Mouse (Mus musculus) MEL (cell line): ENCODE results near the gene Cacna1s. TPM values are rescaled to one million over a fixed set of nuclear protein-coding genes. Genes with fewer than 3 reads are reported as not detected.

Experiments used
- DNase-seq: peaks from one replicate; pipeline ENCODE4 v3.0.0; 2011; ENCODE audit warnings: low read depth, low spot score
- H3K27ac ChIP-seq: 2 replicates; pipeline ENCODE4 v1.5.1; 2012; ENCODE audit warnings: low read depth, mild to moderate bottlenecking, control low read depth, low read length, moderate library complexity; ENCODE audit not compliant: control insufficient read depth
- H3K27me3 ChIP-seq, 2 experiments: fragments of 150-350 bp in 1 of 2; sonication (generic) in 1 of 2; 2 replicates each; pipeline ENCODE4 v1.6.1; 2012; ENCODE audit warnings: low read length in 2 of 2, mild to moderate bottlenecking in 2 of 2, improper control_type of control experiment in 1 of 2, moderate library complexity in 1 of 2; ENCODE audit not compliant: insufficient read depth in 2 of 2, control insufficient read depth in 1 of 2
- H3K36me3 ChIP-seq, 2 experiments: 2 replicates each; pipeline ENCODE4 v1.6.1; 2012 to 2014; ENCODE audit warnings: low read length in 2 of 2, improper control_type of control experiment in 1 of 2, inconsistent platforms in 1 of 2, mild to moderate bottlenecking in 1 of 2; ENCODE audit not compliant: insufficient read depth in 2 of 2, control insufficient read depth in 1 of 2
- H3K4me1 ChIP-seq, 2 experiments: fragments of 150-350 bp in 1 of 2; sonication (generic) in 1 of 2; 2 replicates each; pipeline ENCODE4 v1.6.1; 2012; ENCODE audit warnings: low read length in 2 of 2, improper control_type of control experiment in 1 of 2, mild to moderate bottlenecking in 1 of 2; ENCODE audit not compliant: insufficient read depth in 2 of 2, control insufficient read depth in 1 of 2
- H3K4me3 ChIP-seq, 2 experiments: fragments of 150-350 bp in 1 of 2; sonication (generic) in 1 of 2; 2 replicates each; pipeline ENCODE4 v1.5.1; 2012; ENCODE audit warnings: low read depth in 2 of 2, low read length in 2 of 2, mild to moderate bottlenecking in 2 of 2, moderate library complexity in 2 of 2, control low read depth in 1 of 2, improper control_type of control experiment in 1 of 2; ENCODE audit not compliant: control insufficient read depth in 1 of 2, insufficient read depth in 1 of 2
- H3K79me2 ChIP-seq: 2 replicates; pipeline ENCODE4 v1.6.1; 2012; ENCODE audit warnings: mild to moderate bottlenecking, low read length, moderate library complexity; ENCODE audit not compliant: control insufficient read depth, poor library complexity, insufficient read depth
- H3K9ac ChIP-seq: 2 replicates; pipeline ENCODE4 v1.6.1; 2012; ENCODE audit warnings: low read depth, mild to moderate bottlenecking, control low read depth, low read length, moderate library complexity; ENCODE audit not compliant: control insufficient read depth, poor library complexity, severe bottlenecking
- H3K9me3 ChIP-seq: fragments of 150-350 bp; sonication (generic); replicated peaks from 2 replicates; pipeline ENCODE4 v1.6.1; 2012; ENCODE audit warnings: mild to moderate bottlenecking, low read length, improper control_type of control experiment, moderate library complexity; ENCODE audit not compliant: insufficient read depth
- CHD2 ChIP-seq: IDR thresholded peaks from 2 replicates; pipeline ENCODE4 v1.6.1; 2011; ENCODE audit warnings: low read length, improper control_type of control experiment
- CTCF ChIP-seq, 3 experiments: IDR thresholded peaks in 2 of 3; conservative IDR thresholded peaks in 1 of 3; 2 replicates each; pipeline ENCODE4 v1.5.1; 2011 to 2012; ENCODE audit warnings: low read length in 3 of 3, low read depth in 2 of 3, mild to moderate bottlenecking in 2 of 3, improper control_type of control experiment in 1 of 3, inconsistent platforms in 1 of 3, mixed read lengths in 1 of 3, moderate library complexity in 1 of 3; ENCODE audit not compliant: control insufficient read depth in 1 of 3, insufficient read depth in 1 of 3, poor library complexity in 1 of 3, severe bottlenecking in 1 of 3
- E2F4 ChIP-seq: IDR thresholded peaks from 2 replicates; pipeline ENCODE4 v1.6.1; 2011; ENCODE audit warnings: low read depth, low read length, improper control_type of control experiment, borderline replicate concordance
- EP300 ChIP-seq, 2 experiments: IDR thresholded peaks; 2 replicates each; pipeline ENCODE4 v1.6.1; 2011; ENCODE audit warnings: improper control_type of control experiment in 2 of 2, low read length in 2 of 2, low read depth in 1 of 2, mild to moderate bottlenecking in 1 of 2
- ETS1 ChIP-seq: IDR thresholded peaks from 2 replicates; pipeline ENCODE4 v1.6.1; 2012; ENCODE audit warnings: low read depth, mild to moderate bottlenecking, inconsistent platforms, low read length, improper control_type of control experiment, moderate library complexity
- GATA1 ChIP-seq: IDR thresholded peaks from 2 replicates; pipeline ENCODE4 v1.6.1; 2011; ENCODE audit warnings: low read depth, low read length, improper control_type of control experiment
- MAZ ChIP-seq: IDR thresholded peaks from 2 replicates; pipeline ENCODE4 v1.6.1; 2012; ENCODE audit warnings: low read depth, mild to moderate bottlenecking, inconsistent platforms, low read length, improper control_type of control experiment
- MYC ChIP-seq: IDR thresholded peaks from 2 replicates; pipeline ENCODE4 v1.6.1; 2011; ENCODE audit warnings: low read depth, mild to moderate bottlenecking, low read length, improper control_type of control experiment, moderate library complexity
- RAD21 ChIP-seq: IDR thresholded peaks from 2 replicates; pipeline ENCODE4 v1.6.1; 2011; ENCODE audit warnings: mild to moderate bottlenecking, low read depth, low read length, improper control_type of control experiment
- SMC3 ChIP-seq: IDR thresholded peaks from 2 replicates; pipeline ENCODE4 v1.6.1; 2011; ENCODE audit warnings: low read depth, low read length, improper control_type of control experiment
- TAL1 ChIP-seq: IDR thresholded peaks from 2 replicates; pipeline ENCODE4 v1.6.1; 2012; ENCODE audit warnings: mild to moderate bottlenecking, inconsistent platforms, low read length, moderate library complexity, mixed read lengths
- ZC3H11A ChIP-seq: IDR thresholded peaks from 2 replicates; pipeline ENCODE4 v1.6.1; 2012; ENCODE audit warnings: low read depth, mild to moderate bottlenecking, inconsistent platforms, low read length, improper control_type of control experiment
- ZMIZ1 ChIP-seq: IDR thresholded peaks from 2 replicates; pipeline ENCODE4 v1.6.1; 2012; ENCODE audit warnings: low read depth, mild to moderate bottlenecking, inconsistent platforms, low read length, improper control_type of control experiment, moderate library complexity
- polyA plus RNA-seq, 2 experiments: library from polyadenylated mRNA; stranded (reverse) in 1 of 2; unstranded in 1 of 2; fragments of >175 nt in 1 of 2; fragments of >200 nt in 1 of 2; gene quantifications; 2 replicates each; pipeline versions ENCODE4 v1.2.1 to v1.2.4; 2012; ENCODE audit warnings: low replicate concordance in 2 of 2, low read depth in 1 of 2; ENCODE audit not compliant: insufficient read length in 2 of 2, insufficient read depth in 1 of 2, missing spikeins in 1 of 2
- total RNA-seq: library from RNA; depleted of rRNA; stranded (reverse); fragments of 300-350 nt; gene quantifications from 2 replicates; pipeline ENCODE4 v1.2.3, GENCODE M21; 2012

Gene Cacna1s
- total and polyA plus RNA-seq, 3 experiments: not detected

DNA sequence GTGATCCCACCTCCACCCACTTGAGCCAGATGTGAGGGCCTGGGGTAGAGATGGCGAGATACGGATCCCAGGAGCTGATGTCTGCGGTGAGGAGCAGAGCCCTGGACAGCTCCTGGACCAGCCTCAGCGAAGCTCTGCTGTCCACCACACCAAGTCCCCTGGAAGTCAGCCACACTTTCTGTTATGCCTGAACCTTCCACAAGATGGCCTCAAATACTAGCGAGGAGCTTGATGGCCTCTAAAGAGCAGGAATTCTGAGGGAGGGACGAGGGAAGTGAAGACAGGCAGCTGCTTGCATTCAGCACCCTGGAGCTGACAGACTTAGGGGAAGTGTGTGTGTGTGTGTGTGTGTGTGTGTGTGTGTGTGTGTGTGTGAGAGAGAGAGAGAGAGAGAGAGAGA is 1.1 kb upstream of the Cacna1s start:
- Histone ChIP-seq H3K4me1 (peaks cover 2 to 13% of the 10 kb centered on the region in 2 experiments; a peak in 3 of 4 replicates), H3K27me3 (no peaks in the 10 kb centered on the region; a peak in 1 of 4 replicates), H3K36me3 (peaks cover 0 to 12% of the 10 kb centered on the region in 2 experiments; a peak in 2 of 4 replicates), H3K4me3 (no peak overlapping the region), H3K9ac (no peak overlapping the region), H3K79me2 (no peaks in the 10 kb centered on the region), H3K27ac (no peak overlapping the region), H3K9me3 (no peaks in the 10 kb centered on the region)
- TF ChIP-seq ZC3H11A (peak; percentile 35; the same call in 1 of the 2 replicates), CTCF (IDR thresholded peaks at IDR 0.05 in 2 of 3, conservative IDR thresholded peaks at IDR 0.05 in 1 of 3; ENCODE audit: control insufficient read depth in 1 of 3, insufficient read depth in 1 of 3, low read depth in 2 of 3, low read length in 3 of 3, poor library complexity in 1 of 3, severe bottlenecking in 1 of 3) (peak; percentile 28 to 54 (median 38); a peak in 5 of 6 replicates), TAL1 (no peak), SMC3 (peak; percentile 55), RAD21 (peak; percentile 40)
- DNase-seq: peak; percentile 42

DNA sequence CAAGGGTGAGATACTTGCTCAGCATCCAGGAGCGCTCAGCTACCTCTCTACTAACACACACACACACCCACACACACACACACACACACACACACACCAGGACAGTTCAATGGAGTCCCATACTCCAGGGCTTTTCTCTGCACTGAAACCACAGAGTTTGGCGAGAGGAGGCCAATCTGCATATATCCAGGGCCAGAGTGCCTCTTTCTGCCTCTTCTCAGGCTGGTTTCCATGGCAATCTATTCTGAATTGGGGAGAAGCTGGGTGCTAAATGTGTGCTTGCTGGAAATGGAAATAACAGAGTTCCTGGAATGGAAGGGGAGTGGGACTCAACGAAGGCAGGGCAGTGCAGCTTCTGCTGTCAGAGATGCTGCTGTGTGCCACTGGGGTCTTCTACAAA is 3.2 kb downstream of the Cacna1s start:
- H3K4me1 ChIP-seq: no peaks in the 10 kb centered on the region
- H3K9ac ChIP-seq: no peak overlapping the region
- no peaks in the 10 kb centered on the region for H3K9me3 ChIP-seq
- no peak overlapping the region for H3K27ac ChIP-seq
- DNase-seq: no peak
- no peaks in the 10 kb centered on the region; a peak in 1 of 4 replicates for H3K27me3 ChIP-seq
- H3K79me2 ChIP-seq: no peaks in the 10 kb centered on the region
- TF ChIP-seq RAD21 (no peak), MYC (no peak), ZC3H11A (no peak), E2F4 (no peak), GATA1 (no peak), CHD2 (no peak)
- H3K36me3 ChIP-seq: no peaks in the 10 kb centered on the region
- H3K4me3 ChIP-seq: no peak overlapping the region

DNA sequence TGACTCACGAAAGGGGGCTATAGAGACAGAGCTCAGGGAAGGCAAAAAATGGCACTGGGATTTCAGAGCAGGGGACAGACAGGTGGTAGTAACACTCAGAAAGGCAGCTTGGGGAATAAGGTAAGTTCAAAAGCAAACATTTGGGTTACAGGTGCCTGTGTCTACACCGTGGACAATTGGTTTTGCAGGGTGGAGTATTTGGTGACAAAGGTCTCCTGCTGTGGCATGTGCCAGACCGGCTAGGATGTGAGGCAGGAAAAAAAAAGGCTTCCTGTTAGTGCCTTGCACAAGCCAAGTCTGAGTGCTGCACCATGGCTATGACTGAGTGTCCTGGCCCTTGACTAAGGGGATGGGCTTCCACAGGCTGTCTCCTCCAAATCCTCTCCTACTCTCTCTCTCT is 6.0 kb downstream of the Cacna1s start:
- Histone ChIP-seq H3K9me3 (no peaks in the 10 kb centered on the region), H3K79me2 (no peaks in the 10 kb centered on the region), H3K27me3 (no peaks in the 10 kb centered on the region; a peak in 1 of 4 replicates), H3K27ac (no peak overlapping the region), H3K4me3 (no peak overlapping the region), H3K4me1 (no peaks in the 10 kb centered on the region), H3K9ac (no peak overlapping the region), H3K36me3 (no peaks in the 10 kb centered on the region)
- DNase-seq: no peak
- TF ChIP-seq MAZ (no peak), ETS1 (no peak), EP300 (IDR thresholded peaks at IDR 0.05; ENCODE audit: low read depth in 1 of 2, low read length in 2 of 2) (no peak), ZMIZ1 (no peak)
